Mouse (Mus musculus): ENCODE results near the gene Srsf12.
A peak's percentile ranks its signal among the peaks of the same experiment; 100 is the strongest.

Srsf12 gene

DNA sequence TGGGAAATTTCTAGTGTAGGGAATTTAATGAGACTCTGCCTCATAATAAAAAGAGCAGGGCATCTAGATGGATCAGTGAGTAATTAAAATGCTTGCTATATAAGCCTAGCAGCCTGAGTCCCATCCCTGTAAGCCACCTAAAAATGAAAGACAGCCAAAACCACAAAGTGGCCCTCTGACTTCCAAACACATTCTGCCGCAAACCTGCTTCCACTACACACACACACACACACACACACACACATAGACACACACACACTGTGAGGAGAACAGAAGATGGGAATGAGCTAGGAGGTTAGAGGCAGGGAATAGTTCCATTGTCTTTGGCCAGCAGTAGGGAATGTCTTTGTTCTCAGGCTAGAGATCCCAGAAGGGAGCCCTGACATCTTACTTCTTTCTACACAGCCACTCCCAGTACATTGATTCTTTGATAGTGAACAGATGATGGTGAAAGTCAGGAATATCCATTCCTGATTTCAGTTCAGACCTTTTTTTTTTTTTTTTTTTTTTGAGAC is 41.0 kb downstream of the Srsf12 start:
- no peak for DNase-seq

DNA sequence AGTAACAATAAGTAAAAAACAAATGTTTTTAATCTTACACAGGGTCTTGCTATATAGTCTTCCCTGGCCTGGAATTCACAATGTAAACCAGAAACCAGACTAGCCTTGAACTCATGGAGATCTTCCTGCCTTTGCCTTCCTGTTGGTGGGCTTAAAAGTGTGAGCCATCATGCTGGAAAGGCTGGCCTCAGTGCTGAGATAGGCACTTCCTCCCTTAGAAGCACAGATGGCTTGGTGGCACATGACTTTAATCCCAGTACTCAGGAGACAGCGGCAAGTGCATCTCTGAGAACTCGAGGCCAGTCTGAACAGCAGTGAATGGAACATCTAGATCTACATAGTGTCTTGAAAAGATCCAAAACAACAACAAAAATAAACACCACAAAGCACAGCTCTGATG is 42.1 kb downstream of the Srsf12 start:
- no peak for DNase-seq

DNA sequence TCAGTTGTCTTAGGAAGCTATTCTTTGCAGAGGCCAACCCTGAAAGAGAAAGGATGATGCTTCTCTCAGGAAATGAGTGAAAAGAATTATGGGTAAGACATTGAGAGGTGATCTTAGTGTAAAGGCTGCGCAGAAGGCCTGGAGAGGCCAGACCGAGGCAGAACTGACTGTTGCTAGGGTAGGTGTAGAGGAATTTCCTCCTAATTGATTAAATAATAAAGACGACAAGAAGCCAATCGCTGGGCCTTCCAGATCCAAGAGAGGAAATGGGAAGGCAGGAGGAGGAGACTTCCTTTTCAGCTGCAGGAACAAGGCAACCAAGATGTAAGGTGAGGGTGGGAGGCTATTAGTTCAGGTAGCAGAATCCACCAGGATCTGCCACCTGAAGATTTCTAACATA is 45.9 kb downstream of the Srsf12 start:
- DNase-seq, result no peak

DNA sequence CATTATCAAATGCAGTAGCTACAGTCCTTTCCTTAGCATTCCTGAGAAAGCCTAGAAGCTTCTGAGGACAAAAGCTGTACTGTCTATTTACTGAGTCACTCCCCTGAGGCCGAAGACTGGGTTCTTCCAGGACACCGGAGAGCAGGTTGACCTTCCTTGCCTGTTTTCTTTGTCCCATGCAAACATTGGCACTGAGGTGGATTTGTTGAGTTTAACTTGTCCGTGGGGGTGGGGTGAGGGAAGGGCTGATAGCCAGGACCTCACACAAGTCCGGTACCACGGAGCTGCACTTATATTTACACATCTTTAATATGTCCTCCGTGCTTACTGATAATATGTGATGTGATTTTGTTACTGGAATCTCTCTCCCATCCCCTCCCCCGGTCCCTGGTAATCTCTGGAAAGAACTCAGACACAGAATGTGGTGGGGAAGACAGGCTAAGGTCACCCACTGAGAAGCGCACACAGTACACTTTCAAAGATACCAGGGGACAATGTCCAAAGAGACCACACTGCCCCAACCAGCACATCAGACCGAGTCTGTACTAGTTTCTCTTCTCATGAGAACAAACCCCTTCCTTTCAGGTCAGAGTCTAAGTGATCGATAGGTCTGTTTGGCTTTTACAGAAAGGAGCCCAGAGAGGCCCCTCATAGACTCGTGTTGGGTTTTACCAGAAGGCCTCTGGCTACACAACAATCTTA is 48.6 kb downstream of the Srsf12 start:
- DNase-seq, result no peak

DNA sequence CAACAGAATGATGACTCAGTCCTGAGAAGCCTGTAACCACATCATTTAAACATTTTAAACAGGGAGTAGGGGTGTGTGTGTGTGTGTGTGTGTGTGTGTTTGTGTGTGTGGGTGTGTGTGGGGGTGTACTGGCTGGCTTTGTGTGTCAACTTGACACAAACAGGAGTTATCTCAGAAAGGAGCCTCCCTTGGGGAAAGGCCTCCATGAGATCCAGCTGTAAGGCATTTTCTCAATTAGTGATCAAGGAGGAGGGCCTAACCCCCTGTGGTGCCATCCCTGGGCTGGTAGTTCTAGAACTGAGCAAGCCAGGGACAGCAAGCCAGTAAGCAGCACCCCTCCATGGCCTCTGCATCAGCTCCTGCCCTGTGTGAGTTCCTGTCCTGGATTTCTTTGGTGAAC is 51.5 kb downstream of the Srsf12 start:
- no peak for DNase-seq

DNA sequence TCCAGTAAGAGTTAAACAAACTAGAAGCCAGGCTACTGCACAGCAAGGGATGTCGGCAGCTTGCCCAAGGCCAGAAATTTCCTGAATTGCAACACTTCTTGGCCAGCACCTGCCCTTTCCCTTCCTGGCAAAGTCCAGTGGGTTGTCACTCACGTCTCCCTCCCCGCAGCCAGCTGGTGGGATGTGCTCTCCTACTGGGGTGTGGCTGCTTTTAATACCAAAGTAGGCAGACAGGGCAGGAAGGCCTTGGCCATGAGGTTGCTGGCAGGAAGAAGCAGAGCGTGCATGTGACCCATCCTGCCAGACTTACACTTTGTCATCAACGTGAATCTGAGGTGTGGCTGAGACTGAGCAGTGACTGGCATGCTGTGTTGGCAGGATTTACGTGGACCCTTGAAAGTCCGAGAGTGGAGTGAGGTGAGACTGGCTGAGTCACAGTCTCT is 52.5 kb downstream of the Srsf12 start:
- DNase-seq, result peak; percentile 86

DNA sequence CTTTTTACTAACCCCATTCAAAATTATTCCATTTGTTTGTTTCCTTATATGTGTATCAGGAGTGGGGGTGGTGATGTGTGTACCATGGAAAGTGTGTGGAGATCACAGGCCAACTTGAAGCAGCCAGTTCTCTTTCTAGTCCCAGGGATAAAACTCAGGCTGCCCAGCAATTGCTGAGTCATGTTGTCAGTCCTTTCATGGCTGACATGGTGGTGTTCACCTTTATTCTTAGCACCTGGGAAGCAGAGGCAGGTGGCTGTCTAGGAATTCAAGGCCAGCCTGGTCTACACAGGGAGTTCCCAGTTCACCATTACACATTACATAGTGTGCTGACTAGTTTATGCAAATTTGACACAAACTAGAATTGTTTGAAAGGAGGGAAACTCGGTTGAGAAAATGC is 54.1 kb downstream of the Srsf12 start:
- no peak for DNase-seq

DNA sequence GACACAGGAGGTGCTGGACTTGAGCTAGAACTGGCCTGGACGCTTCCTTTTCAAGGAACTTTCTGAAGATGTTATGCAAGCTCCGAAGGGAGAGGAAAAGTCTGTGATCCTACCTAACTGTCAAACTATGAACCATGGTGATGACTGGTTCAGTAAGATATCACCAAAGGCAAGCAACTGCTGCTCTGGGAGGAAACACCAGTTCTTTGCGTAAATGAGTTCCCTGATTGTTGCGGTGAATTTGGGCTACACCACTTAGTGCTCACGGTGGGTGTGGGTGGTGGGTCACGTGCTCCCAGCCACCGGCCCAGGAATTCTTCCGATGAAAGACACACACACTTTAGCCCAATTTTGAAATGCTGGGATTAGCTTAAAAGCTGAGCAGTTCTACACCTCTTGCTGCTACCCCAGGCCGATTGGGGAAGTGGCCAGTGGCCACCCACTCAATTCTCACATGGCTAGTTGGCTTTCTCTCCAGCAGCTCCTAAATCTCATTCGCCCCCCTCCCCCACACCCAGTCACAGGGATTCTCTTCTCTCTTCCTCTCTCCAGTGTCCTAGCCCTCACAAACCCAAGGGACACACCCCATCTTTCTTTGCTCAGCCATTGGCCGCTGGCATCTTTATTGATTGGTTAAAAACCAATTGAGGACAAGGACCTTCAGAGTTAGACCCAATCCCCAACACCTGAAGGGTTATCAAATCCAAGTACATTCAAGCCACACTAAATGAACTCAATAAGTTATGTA is 56.4 kb downstream of the Srsf12 start:
- DNase-seq, result no peak

DNA sequence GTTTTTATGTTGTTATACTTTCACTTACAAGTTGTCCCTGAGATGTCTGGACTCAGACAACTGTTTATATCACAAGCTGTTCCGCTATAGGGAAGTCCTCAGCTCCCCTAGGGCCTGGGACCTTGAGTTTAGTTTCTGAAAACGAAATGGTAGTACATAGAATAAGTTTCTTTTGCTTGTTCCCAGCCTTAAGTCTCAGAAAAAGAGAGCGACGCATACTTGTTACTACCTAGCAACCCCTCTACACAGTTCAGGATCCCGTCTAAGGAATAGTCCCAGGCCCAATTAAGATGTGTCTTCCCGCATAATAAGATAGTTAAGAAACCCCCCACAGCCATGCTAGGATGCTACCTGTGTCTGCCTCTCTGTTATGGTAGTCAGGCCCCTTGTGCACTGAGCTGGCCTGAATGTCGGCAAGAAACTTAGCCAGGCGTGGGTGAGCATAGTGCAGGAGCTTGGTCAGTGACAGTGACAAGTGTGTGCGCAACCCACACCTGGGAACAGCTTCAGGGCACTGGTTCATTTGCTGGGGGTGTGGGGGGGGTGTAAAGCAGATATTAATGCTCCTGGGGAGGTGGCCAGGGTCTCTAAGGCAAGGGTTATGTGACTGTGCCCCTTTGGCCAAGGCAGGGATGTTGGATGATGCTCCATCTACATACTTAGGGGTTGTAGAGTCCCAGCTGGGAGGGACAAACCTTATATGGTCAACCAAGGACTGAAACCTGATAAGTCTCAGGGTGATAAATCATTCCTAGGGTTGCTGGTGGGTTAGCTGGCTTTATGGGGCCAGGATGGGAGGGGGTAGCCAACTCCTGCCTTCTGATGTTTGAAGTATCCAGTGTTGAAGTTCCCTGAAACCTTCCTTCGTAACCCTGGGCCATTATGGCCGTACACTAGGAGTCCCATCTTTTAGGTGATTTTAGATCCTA is 61.9 kb downstream of the Srsf12 start:
- DNase-seq, result no peak

DNA sequence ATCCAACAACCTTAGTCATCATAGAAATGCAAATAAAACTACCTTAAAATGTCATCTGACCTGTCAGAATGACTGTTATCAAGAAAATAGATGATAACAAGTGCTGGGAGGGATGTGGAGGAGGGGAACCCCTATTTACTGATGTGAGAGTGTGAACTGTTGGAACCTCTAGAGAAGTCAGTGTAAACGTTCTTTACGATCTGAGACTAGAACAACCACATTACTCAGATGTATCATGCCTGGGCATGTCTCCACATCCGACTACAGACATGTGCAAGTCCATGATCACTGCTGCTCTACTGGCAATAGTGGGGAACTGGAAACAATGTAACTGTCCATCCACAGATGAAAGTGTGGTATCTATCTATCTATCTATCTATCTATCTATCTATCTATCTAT is 64.6 kb downstream of the Srsf12 start:
- DNase-seq, result no peak

DNA sequence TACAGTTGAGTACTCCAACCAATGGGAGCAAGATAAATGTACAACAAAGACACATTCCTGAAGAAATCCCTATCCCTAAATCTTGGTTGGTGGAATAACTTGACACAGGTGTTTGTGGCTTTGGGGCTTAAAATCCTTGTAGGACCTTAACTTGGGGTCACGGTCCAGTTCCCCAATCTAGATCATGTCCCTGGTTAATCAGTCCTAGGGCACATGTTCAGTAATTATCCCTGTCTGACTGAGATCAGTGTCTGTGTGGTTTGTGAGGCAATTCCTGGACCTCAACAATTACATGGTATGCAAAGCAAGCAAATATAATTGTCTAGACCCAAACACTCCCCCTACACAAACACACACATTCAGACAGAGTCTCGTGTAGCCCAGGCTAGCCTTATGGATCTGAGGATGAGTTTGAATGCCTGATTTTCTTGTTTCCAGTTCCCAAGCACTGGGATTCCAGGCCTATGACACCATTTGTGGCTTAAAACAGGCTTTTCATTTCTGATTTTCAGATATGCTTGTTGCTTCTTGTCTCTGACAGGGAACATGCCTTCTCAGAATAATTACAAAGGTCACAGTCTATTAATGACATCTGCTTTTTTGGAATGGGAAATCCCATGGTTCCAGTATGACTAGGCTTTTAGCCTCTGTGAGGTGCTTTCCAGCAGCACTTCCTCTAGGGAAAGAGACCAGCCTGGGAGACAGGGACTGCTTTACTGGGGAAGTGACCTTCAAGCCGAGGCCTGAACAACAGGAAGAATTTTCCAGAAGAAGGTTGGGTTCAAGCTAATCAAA is 73.3 kb downstream of the Srsf12 start:
- no peak for DNase-seq

All from cerebellum, adult 9-11 months (tissue).